Mouse (Mus musculus) stomach, embryonic 14.5 days (tissue): ENCODE measurements around the gene Rab32. TPM values are rescaled to one million over a fixed set of nuclear protein-coding genes. Genes with fewer than 3 reads are reported as not detected.

Experiments
- ATAC-seq: fragments of 200-750 bp; cut with Nextera tagmentation; 2 replicates; pipeline ENCODE4 v1.8.0; 2017; ENCODE audit warnings: low read depth, moderate TSS enrichment; ENCODE audit not compliant: insufficient number of reproducible peaks, insufficient read depth, low FRiP score
- H3K27ac ChIP-seq: fragments of 300-500 bp; sonication (generic); 2 replicates; pipeline ENCODE4 v1.5.1; 2014; ENCODE audit warnings: mild to moderate bottlenecking, low read length, moderate library complexity, mixed read lengths
- H3K27me3 ChIP-seq: fragments of 300-500 bp; sonication (generic); 2 replicates; pipeline ENCODE4 v1.6.1; 2014; ENCODE audit warnings: low read length, control low read depth, mixed read lengths; ENCODE audit not compliant: control insufficient read depth, insufficient read depth
- H3K36me3 ChIP-seq: fragments of 300-500 bp; sonication (generic); 2 replicates; pipeline ENCODE4 v1.6.1; 2014; ENCODE audit warnings: mild to moderate bottlenecking, control low read depth, low read length, moderate library complexity, mixed read lengths; ENCODE audit not compliant: control insufficient read depth, insufficient read depth
- H3K4me1 ChIP-seq: fragments of 300-500 bp; sonication (generic); 2 replicates; pipeline ENCODE4 v1.6.1; 2014; ENCODE audit warnings: low read length, control low read depth, mixed read lengths; ENCODE audit not compliant: control insufficient read depth, insufficient read depth
- H3K4me2 ChIP-seq: fragments of 300-500 bp; sonication (generic); replicated peaks from 2 replicates; pipeline ENCODE4 v1.6.1; 2014; ENCODE audit warnings: low read depth, low read length, control low read depth
- H3K4me3 ChIP-seq: fragments of 300-500 bp; sonication (generic); 2 replicates; pipeline ENCODE4 v1.5.1; 2014; ENCODE audit warnings: low read depth, low read length, control low read depth
- H3K9ac ChIP-seq: fragments of 300-500 bp; sonication (generic); replicated peaks from 2 replicates; pipeline ENCODE4 v1.6.1; 2014; ENCODE audit warnings: low read depth, mild to moderate bottlenecking, control low read depth, low read length, moderate library complexity, mixed read lengths
- H3K9me3 ChIP-seq: fragments of 300-500 bp; sonication (generic); 2 replicates; pipeline ENCODE4 v1.6.1; 2016; ENCODE audit warnings: low read depth, low read length, control low read depth; ENCODE audit not compliant: control insufficient read depth
- WGBS: fragments of 180-500 bp; shearing (Covaris S2); extraction: QIAGEN DNeasy Blood & Tissue Kit; methylation state at CpG from one replicate; pipeline ENCODE4 v1.1.7; 2014; 5-methylcytosine and 5-hydroxymethylcytosine counted together
- polyA plus RNA-seq: library from polyadenylated mRNA; unstranded; fragments of >200 nt; fragmentation: Nextera tagmentation; extraction: Ambion mirVana; gene quantifications from 2 replicates; pipeline ENCODE4 v1.2.1, GENCODE M21; 2014

Gene Rab32
- polyA plus RNA-seq, 1 experiment from 2014 or later = 21.0 TPM

DNA sequence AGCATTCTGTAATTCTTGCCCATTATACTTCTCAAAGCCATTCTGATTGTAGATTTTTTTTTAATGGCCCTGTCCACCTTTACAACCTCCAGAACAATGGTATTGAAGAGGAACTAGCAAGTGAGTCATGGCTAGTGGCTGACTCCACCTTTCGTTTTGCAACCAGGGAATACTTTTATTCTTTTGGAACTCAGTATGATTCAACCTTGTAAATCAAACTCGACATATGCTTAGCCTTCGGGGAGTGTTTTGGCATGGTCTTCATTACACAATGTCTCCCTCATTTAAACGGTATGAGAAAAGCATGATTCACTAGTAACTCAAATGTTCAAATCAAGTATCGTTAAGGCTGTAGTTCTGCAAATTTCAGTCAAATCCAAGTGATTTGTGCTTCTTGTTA lies 2.8 kb downstream of the Rab32 start:
- no peak overlapping the region for H3K4me2 ChIP-seq
- H3K27me3 ChIP-seq = no peaks in the 10 kb centered on the region
- H3K27ac ChIP-seq = no peak overlapping the region
- H3K4me3 ChIP-seq = no peak overlapping the region
- H3K9me3 ChIP-seq = no peaks in the 10 kb centered on the region
- no peak overlapping the region for H3K9ac ChIP-seq
- H3K36me3 ChIP-seq = no peaks in the 10 kb centered on the region
- no peak for ATAC-seq
- 0 out of 2 replicates have a peak, but pooled peaks cover 2% of the 10 kb centered on the region for H3K4me1 ChIP-seq
- 48% methylated on average over 5 of the region's 5 CpGs for WGBS

DNA sequence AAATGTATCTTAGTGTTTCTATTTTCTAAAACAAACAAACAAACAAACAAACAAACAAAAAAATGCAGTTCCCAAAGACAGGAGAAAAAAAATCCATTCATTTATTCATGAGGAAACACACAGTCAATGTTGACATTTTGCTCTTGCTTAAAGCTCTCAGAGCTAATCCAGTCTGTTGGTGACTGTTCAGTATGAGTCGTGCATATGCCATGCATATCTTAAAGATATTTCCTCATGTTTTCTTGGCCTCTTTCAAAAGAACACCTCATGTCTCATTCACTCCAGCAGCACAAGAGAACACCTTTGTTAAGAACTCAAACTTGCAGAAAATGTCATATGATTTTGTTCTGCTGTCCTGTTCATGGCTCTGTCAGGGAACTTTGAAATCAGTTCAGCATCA lies 7.9 kb downstream of the Rab32 start:
- no peaks in the 10 kb centered on the region for H3K27me3 ChIP-seq
- no peak for ATAC-seq
- H3K4me1 ChIP-seq = 0 out of 2 replicates have a peak, but pooled peaks cover 2% of the 10 kb centered on the region
- 77% methylated on average over 1 of the region's 1 CpGs for WGBS
- no peaks in the 10 kb centered on the region for H3K9me3 ChIP-seq
- no peak overlapping the region for H3K27ac ChIP-seq
- H3K9ac ChIP-seq = no peak overlapping the region
- H3K36me3 ChIP-seq = no peaks in the 10 kb centered on the region
- no peak overlapping the region for H3K4me3 ChIP-seq
- no peak overlapping the region for H3K4me2 ChIP-seq

DNA sequence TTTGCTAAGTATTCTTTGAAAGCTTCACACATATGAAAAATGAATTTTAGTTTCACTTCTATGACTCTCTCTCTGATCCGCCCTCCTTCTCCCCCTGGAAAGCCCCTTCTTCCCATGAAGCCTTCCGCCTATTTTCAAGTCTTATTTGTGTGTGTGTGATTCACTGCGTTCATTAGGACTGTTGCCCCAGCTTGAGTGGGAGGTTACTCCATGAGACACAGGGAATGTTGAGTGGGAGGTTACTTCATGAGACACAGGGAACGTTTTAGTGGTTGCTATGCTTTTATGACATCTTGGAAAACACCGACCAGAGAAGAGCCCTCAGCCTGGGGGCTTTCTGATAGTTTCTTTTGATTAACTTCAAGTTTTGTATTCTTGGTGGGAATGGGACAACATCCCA lies 11.4 kb downstream of the Rab32 start:
- no peak for ATAC-seq
- H3K27me3 ChIP-seq = no peaks in the 10 kb centered on the region
- no peaks in the 10 kb centered on the region for H3K9me3 ChIP-seq
- no peaks in the 10 kb centered on the region for H3K36me3 ChIP-seq
- H3K4me1 ChIP-seq = no peaks in the 10 kb centered on the region
- 41% methylated on average over 5 of the region's 5 CpGs for WGBS
- no peak overlapping the region for H3K27ac ChIP-seq
- H3K4me3 ChIP-seq = no peak overlapping the region
- H3K9ac ChIP-seq = no peak overlapping the region
- no peak overlapping the region for H3K4me2 ChIP-seq

DNA sequence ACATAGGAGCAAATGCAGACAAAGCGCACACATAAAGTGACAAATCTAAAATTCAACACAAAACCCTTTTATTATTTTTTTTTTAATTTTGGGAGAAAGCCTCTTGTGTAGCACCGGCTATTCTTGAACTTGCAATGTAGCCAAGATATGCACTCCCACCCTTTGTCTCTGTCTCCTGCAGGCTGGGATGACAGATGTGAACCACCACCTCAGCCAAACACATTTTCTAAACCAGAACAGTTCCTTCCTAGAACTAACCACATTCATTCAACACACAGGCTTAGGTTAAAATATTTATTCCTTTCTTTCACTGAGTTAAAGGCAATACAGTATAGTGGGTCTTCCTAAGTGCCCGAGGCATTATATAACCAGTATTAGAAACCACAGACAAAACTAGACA lies 13.1 kb downstream of the Rab32 start:
- H3K9ac ChIP-seq = no peak overlapping the region
- H3K4me3 ChIP-seq = no peak overlapping the region
- 73% methylated on average over 3 of the region's 3 CpGs for WGBS
- no peak overlapping the region for H3K4me2 ChIP-seq
- H3K9me3 ChIP-seq = no peaks in the 10 kb centered on the region
- no peaks in the 10 kb centered on the region for H3K4me1 ChIP-seq
- H3K27ac ChIP-seq = no peak overlapping the region
- ATAC-seq = no peak
- H3K36me3 ChIP-seq = no peaks in the 10 kb centered on the region
- H3K27me3 ChIP-seq = no peaks in the 10 kb centered on the region

Other genes with a start within 250 kb of the Rab32 start
- 0.07 and 0.27 TPM in 2 replicates for gene Adgb, start 85.9 kb downstream of the Rab32 start, polyA plus RNA-seq
- gene Gm10944, start 123.1 kb upstream of the Rab32 start, polyA plus RNA-seq = not detected in 2 replicates